Mouse (Mus musculus): ENCODE measurements around the gene Yipf1.

GRCm38 (mm10) chr4:107367567-107368314 is 53.6 kb downstream of the Yipf1 start, which contains the start of gene Ndc1:
- TF ChIP-seq CTCF (IDR thresholded peaks at IDR 0.05) (peak; percentile 28; the same call in 1 of the 2 replicates), EP300 (IDR thresholded peaks at IDR 0.05) (peak; percentile 42; the same call in 1 of the 2 replicates)

Data from lung, postnatal 0 days (tissue).